ENCODE assay signal across 21 mouse cellular contexts in genomic region chr4:148058218-148058819, GRCm38 (mm10). TPM values are rescaled to one million over a fixed set of nuclear protein-coding genes. Genes with fewer than 3 reads are reported as not detected.
"Had no signal": no experiment of that assay in that cellular context is flagged by ENCODE, and none has a peak within 500 bp of the region (broad histone marks: within the 10 kb centered on the region; RNA-seq: fewer than 3 reads in every experiment).

No protein-coding gene starts in this region.

- H3K4me2 ChIP-seq: limb, embryonic 13.5 days; liver, embryonic 12.5 days; liver, embryonic 15.5 days; lung, embryonic 15.5 days; midbrain, embryonic 13.5 days had no signal

- ATAC-seq: liver, embryonic 12.5 days; midbrain, embryonic 13.5 days; midbrain, embryonic 16.5 days had no signal

- H3K9me3 ChIP-seq: limb, embryonic 10.5 days; limb, embryonic 13.5 days; liver, embryonic 12.5 days; liver, embryonic 15.5 days; lung, embryonic 15.5 days; megakaryocyte, embryonic 14.5 days; midbrain, embryonic 10.5 days; midbrain, embryonic 13.5 days had no signal

- H3K27me3 ChIP-seq: limb, embryonic 13.5 days; liver, embryonic 12.5 days; liver, embryonic 15.5 days; lung, embryonic 15.5 days; midbrain, embryonic 13.5 days had no signal

- DNase-seq: kidney, postnatal 14 days; layer of hippocampus, postnatal 36 days; liver; lung, adult 18-20 months; lung, postnatal 10 days; lung, postnatal 36 days; thymus, adult 18-20 months; thymus, postnatal 36 days had no signal

- H3K4me1 ChIP-seq: limb, embryonic 13.5 days; midbrain, embryonic 13.5 days had no signal

- H3K27ac ChIP-seq: limb, embryonic 10.5 days; limb, embryonic 13.5 days; liver, embryonic 12.5 days; liver, embryonic 15.5 days; lung, embryonic 15.5 days; midbrain, embryonic 10.5 days; midbrain, embryonic 13.5 days had no signal

- H3K9ac ChIP-seq: limb, embryonic 13.5 days; liver, embryonic 12.5 days; liver, embryonic 15.5 days; lung, embryonic 15.5 days; midbrain, embryonic 13.5 days had no signal

- H3K4me3 ChIP-seq: limb, embryonic 10.5 days; limb, embryonic 13.5 days; liver, embryonic 12.5 days; liver, embryonic 15.5 days; lung, embryonic 15.5 days; megakaryocyte, embryonic 14.5 days; midbrain, embryonic 10.5 days; midbrain, embryonic 13.5 days had no signal

RNA-seq across cellular contexts. Expression of gene Nppa, which starts 57.8 kb away (rescaled TPM):
- total RNA-seq: layer of hippocampus, adult 18-20 months; layer of hippocampus, postnatal 36 days; monocyte, adult 5-6 weeks had no signal
- polyA plus RNA-seq: limb, embryonic 13.5 days; small intestine, adult 2 months; testis, adult 2 months had no signal
